Mouse (Mus musculus) lung, postnatal 0 days (tissue): ENCODE results near the gene Scd1. TPM values are rescaled to one million over a fixed set of nuclear protein-coding genes. Genes with fewer than 3 reads are reported as not detected.

Experiments used
- ATAC-seq: fragments of 200-750 bp; cut with Nextera tagmentation; 2 replicates; pipeline ENCODE4 v1.8.0; 2017; ENCODE audit warnings: moderate library complexity
- DNase-seq: peaks from one replicate; pipeline ENCODE4 v3.0.0-alpha.2; 2016; ENCODE audit warnings: low spot score
- H3K27ac ChIP-seq: fragments of 300-500 bp; sonication (generic); 2 replicates; pipeline ENCODE4 v1.5.1; 2014; ENCODE audit warnings: antibody characterized with exemption, mild to moderate bottlenecking, low read length, mixed read lengths
- H3K27me3 ChIP-seq: fragments of 300-500 bp; sonication (generic); replicated peaks from 2 replicates; pipeline ENCODE4 v1.6.1; 2014; ENCODE audit warnings: low read length, mixed read lengths; ENCODE audit not compliant: insufficient read depth
- H3K36me3 ChIP-seq: fragments of 300-500 bp; sonication (generic); 2 replicates; pipeline ENCODE4 v1.6.1; 2014; ENCODE audit warnings: low read length, mixed read lengths; ENCODE audit not compliant: insufficient read depth
- H3K4me1 ChIP-seq: fragments of 300-500 bp; sonication (generic); 2 replicates; pipeline ENCODE4 v1.6.1; 2014; ENCODE audit warnings: antibody characterized with exemption, low read depth, low read length, mixed read lengths; ENCODE audit not compliant: insufficient read depth
- H3K4me2 ChIP-seq: fragments of 300-500 bp; sonication (generic); replicated peaks from 2 replicates; pipeline ENCODE4 v1.6.1; 2014; ENCODE audit warnings: low read depth, mild to moderate bottlenecking, low read length, moderate library complexity, mixed read lengths
- H3K4me3 ChIP-seq: fragments of 300-500 bp; sonication (generic); 2 replicates; pipeline ENCODE4 v1.5.1; 2014; ENCODE audit warnings: low read depth, low read length
- H3K9ac ChIP-seq: fragments of 300-500 bp; sonication (generic); replicated peaks from 2 replicates; pipeline ENCODE4 v1.6.1; 2014; ENCODE audit warnings: low read depth, mild to moderate bottlenecking
- H3K9me3 ChIP-seq: fragments of 300-500 bp; sonication (generic); 2 replicates; pipeline ENCODE4 v1.6.1; 2016; ENCODE audit warnings: low read length, mixed read lengths
- CTCF ChIP-seq: IDR thresholded peaks from 2 replicates; pipeline ENCODE4 v1.5.1; 2016; ENCODE audit warnings: antibody characterized with exemption, mild to moderate bottlenecking
- EP300 ChIP-seq: IDR thresholded peaks from 2 replicates; pipeline ENCODE4 v1.6.1; 2016; ENCODE audit warnings: antibody characterized with exemption, mild to moderate bottlenecking, control low read depth
- WGBS: fragments of 180-500 bp; shearing (Covaris S2); extraction: QIAGEN DNeasy Blood & Tissue Kit; methylation state at CpG from one replicate; pipeline ENCODE4 v1.1.7; 2014; 5-methylcytosine and 5-hydroxymethylcytosine counted together
- polyA plus RNA-seq: library from polyadenylated mRNA; unstranded; fragments of >200 nt; fragmentation: Nextera tagmentation; extraction: Ambion mirVana; gene quantifications from 2 replicates; pipeline ENCODE4 v1.2.1, GENCODE M21; 2015

Scd1 gene
- polyA plus RNA-seq, 1 experiment from 2014 or later: 41.6 TPM

DNA sequence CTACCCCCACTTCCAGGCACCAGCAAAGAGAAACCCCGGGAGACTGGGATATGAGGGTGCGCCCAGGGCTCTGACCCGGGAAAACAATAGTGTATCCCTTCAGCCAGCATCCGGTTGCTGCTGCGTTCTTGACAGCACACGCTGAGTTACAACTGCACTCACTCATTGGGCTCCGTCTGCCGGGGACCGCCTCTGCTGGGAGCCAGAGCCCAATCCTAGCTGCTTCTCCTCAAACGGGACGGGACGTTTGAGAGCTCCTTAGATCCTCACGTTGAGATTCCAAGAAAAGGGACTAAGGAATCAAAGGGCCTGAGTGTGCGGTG, 505 bp upstream of the Scd1 start:
- TF ChIP-seq EP300 (no peak), CTCF (no peak)
- Histone ChIP-seq H3K27me3 (0 out of 2 replicates have a peak, but pooled peaks cover 4% of the 10 kb centered on the region), H3K4me2 (peak overlapping the region; percentile 60), H3K9me3 (no peaks in the 10 kb centered on the region), H3K4me1 (no peaks in the 10 kb centered on the region), H3K36me3 (no peaks in the 10 kb centered on the region), H3K27ac (peak overlapping the region; percentile 29), H3K9ac (no peak overlapping the region), H3K4me3 (peak overlapping the region; percentile 42)
- WGBS: under 1% methylated on average over 14 of the region's 14 CpGs
- DNase-seq (peak; percentile 83), ATAC-seq (peak; percentile 89)

DNA sequence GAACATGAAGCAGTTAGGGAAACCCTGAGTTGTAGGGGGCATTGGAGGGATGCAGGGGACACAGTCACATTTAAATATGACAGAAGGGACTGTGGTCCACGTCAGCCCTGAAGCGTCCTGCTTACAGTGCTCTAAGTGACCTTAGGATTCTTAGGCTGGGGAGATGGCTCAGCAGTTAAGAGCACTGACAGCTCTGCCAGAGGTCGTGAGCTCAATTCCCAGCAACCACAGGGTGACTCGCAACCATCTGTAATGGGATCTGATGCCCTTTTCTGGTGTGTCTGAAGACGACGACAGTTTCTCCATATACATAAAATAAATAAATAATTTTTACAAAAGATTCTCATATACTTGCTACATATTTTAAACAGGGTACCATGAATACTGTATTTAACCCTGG, 4.1 kb downstream of the Scd1 start:
- Histone ChIP-seq H3K4me1 (no peaks in the 10 kb centered on the region), H3K27me3 (0 out of 2 replicates have a peak, but pooled peaks cover 4% of the 10 kb centered on the region), H3K36me3 (no peaks in the 10 kb centered on the region), H3K27ac (no peak overlapping the region), H3K9ac (no peak overlapping the region), H3K9me3 (no peaks in the 10 kb centered on the region), H3K4me3 (no peak overlapping the region), H3K4me2 (no peak overlapping the region)
- DNase-seq: no peak
- no peak for ATAC-seq
- 79% methylated on average over 6 of the region's 6 CpGs for WGBS
- TF ChIP-seq CTCF (no peak), EP300 (no peak)

- no peak for ATAC-seq
These were observed 7.0 kb downstream of the Scd1 start for GRCm38 (mm10) chr19:44400484-44401197.

GRCm38 (mm10) chr19:44400076-44400475, 7.6 kb downstream of the Scd1 start:
- Histone ChIP-seq H3K4me3 (no peak overlapping the region), H3K9me3 (no peaks in the 10 kb centered on the region), H3K9ac (no peak overlapping the region), H3K4me1 (no peaks in the 10 kb centered on the region), H3K27me3 (no peaks in the 10 kb centered on the region), H3K36me3 (no peaks in the 10 kb centered on the region), H3K4me2 (no peak overlapping the region), H3K27ac (no peak overlapping the region)
- no peak for DNase-seq
- WGBS: 87% methylated on average over 18 of the region's 18 CpGs
- no peak for TF ChIP-seq EP300
- no peak for TF ChIP-seq CTCF
- ATAC-seq: no peak

More at GRCm38 (mm10) chr19:44400484-44401197, 7.0 kb downstream of the Scd1 start:
- Histone ChIP-seq H3K27me3 (no peaks in the 10 kb centered on the region), H3K4me3 (no peak overlapping the region), H3K9ac (no peak overlapping the region), H3K9me3 (no peaks in the 10 kb centered on the region), H3K27ac (no peak overlapping the region), H3K36me3 (no peaks in the 10 kb centered on the region), H3K4me2 (no peak overlapping the region), H3K4me1 (no peaks in the 10 kb centered on the region)
- no peak for DNase-seq
- WGBS: 76% methylated on average over 8 of the region's 8 CpGs
- TF ChIP-seq CTCF: no peak
- TF ChIP-seq EP300: no peak

GRCm38 (mm10) chr19:44396742-44397141, 10.9 kb downstream of the Scd1 start:
- TF ChIP-seq EP300 (no peak), CTCF (no peak)
- Histone ChIP-seq H3K27me3 (no peaks in the 10 kb centered on the region), H3K4me3 (no peak overlapping the region), H3K9ac (no peak overlapping the region), H3K36me3 (no peaks in the 10 kb centered on the region), H3K27ac (no peak overlapping the region), H3K9me3 (no peaks in the 10 kb centered on the region), H3K4me2 (no peak overlapping the region), H3K4me1 (no peaks in the 10 kb centered on the region)
- DNase-seq (no peak), ATAC-seq (no peak)
- WGBS: 67% methylated on average over 5 of the region's 5 CpGs

DNA sequence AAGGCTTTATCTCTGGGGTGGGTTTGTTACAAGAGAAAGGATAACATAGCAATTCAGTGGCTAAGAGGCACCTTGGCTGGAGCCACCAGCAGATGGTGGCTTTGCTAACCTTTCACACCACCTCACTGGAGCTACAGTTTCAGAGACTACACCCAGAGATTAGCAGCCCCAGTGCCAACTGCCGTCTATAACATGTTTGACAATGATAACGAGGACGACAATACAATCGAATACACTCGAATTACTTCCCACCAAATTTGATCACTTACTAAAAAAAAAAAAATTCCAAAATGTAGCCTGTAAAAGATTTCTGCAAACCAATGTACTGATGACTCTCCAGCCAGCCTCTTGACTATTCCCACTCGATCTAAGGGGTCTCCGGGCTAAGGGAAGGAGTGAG, 12.7 kb downstream of the Scd1 start:
- no peak overlapping the region for H3K9ac ChIP-seq
- WGBS: 65% methylated on average over 7 of the region's 7 CpGs
- no peaks in the 10 kb centered on the region for H3K36me3 ChIP-seq
- no peaks in the 10 kb centered on the region for H3K27me3 ChIP-seq
- no peak for DNase-seq
- no peaks in the 10 kb centered on the region for H3K4me1 ChIP-seq
- no peak overlapping the region for H3K27ac ChIP-seq
- ATAC-seq: no peak
- no peaks in the 10 kb centered on the region for H3K9me3 ChIP-seq
- no peak overlapping the region for H3K4me2 ChIP-seq
- TF ChIP-seq EP300: no peak
- TF ChIP-seq CTCF: no peak
- no peak overlapping the region for H3K4me3 ChIP-seq
